15 mouse cellular contexts compared by ENCODE assay signal in genomic region chr11:32615561-32615960, GRCm38 (mm10). TPM values are rescaled to one million over a fixed set of nuclear protein-coding genes. Genes with fewer than 3 reads are reported as not detected.
A peak's percentile ranks its signal among the peaks of the same experiment; 100 is the strongest.
DNase-seq lines count a peak whose midpoint lies in the region; ATAC-seq and TF ChIP-seq lines count a peak whose summit lies in the region.
"Had no signal": no experiment of that assay in that cellular context is flagged by ENCODE, and none has a peak within 500 bp of the region (broad histone marks: within the 10 kb centered on the region; RNA-seq: fewer than 3 reads in every experiment).

No protein-coding gene starts in this region.

- TF ChIP-seq CTCF in brain, embryonic 14.5 days (IDR thresholded peaks at IDR 0.05; ENCODE audit: borderline replicate concordance, extremely low read depth, insufficient read depth, insufficient read length) = no peak

- no peaks in the 10 kb centered on the region for H3K27me3 ChIP-seq in kidney, embryonic 14.5 days (ENCODE audit: control insufficient read depth, insufficient read depth, low read length)
- no peaks in the 10 kb centered on the region for H3K27me3 ChIP-seq in limb, embryonic 11.5 days (ENCODE audit: control insufficient read depth, insufficient read depth, low read length)
- H3K27me3 ChIP-seq: liver, embryonic 12.5 days had no signal

- 19% methylated on average over 11 of the region's 11 CpGs for WGBS in kidney, embryonic 14.5 days
- WGBS in limb, embryonic 11.5 days = 10% methylated on average over 11 of the region's 11 CpGs

- H3K27ac ChIP-seq in kidney, embryonic 14.5 days (ENCODE audit: low read depth, low read length) = no peak overlapping the region
- H3K27ac ChIP-seq in limb, embryonic 11.5 days (replicated peaks; ENCODE audit: low read depth, low read length) = no peak overlapping the region
- H3K27ac ChIP-seq: gastrocnemius, adult 2 months; left cerebral cortex, adult 2 months; liver, embryonic 12.5 days had no signal

- no peak overlapping the region for H3K4me3 ChIP-seq in kidney, embryonic 14.5 days (ENCODE audit: low read length)
- no peak overlapping the region for H3K4me3 ChIP-seq in limb, embryonic 11.5 days (ENCODE audit: low read depth, low read length)
- H3K4me3 ChIP-seq: gastrocnemius, adult 2 months; left cerebral cortex, adult 2 months; liver, embryonic 12.5 days had no signal

- H3K4me1 ChIP-seq in kidney, embryonic 14.5 days (ENCODE audit: control insufficient read depth, insufficient read depth, low read length) = peaks cover 7% of the 10 kb centered on the region; the same call in 1 of the 2 replicates
- peaks cover 19% of the 10 kb centered on the region for H3K4me1 ChIP-seq in limb, embryonic 11.5 days (ENCODE audit: control insufficient read depth, insufficient read depth, low read length)

- no peak for TF ChIP-seq POLR2A in brain, embryonic 14.5 days (IDR thresholded peaks at IDR 0.05; ENCODE audit: borderline replicate concordance, extremely low read depth, insufficient read depth, insufficient read length, poor library complexity, severe bottlenecking)

- DNase-seq in cerebellum, adult 18-20 months = peak; percentile 13 to 36
- DNase-seq in cerebellum, postnatal 10 days = no peak
- no peak for DNase-seq in kidney, postnatal 36 days
- peak; percentile 24 for DNase-seq in brain, embryonic 14.5 days (ENCODE audit: low read depth)
- peak; percentile 47 for DNase-seq in limb, embryonic 11.5 days (ENCODE audit: low spot score)
- DNase-seq in gastrocnemius, adult 8-10 months (ENCODE audit: low spot score in 2 of 2) = no peak
- DNase-seq in right cerebral cortex, adult 2 months (ENCODE audit: low spot score in 2 of 2) = no peak
- DNase-seq: gastrocnemius, adult 2 months; heart, postnatal 14 days; kidney, postnatal 14 days; right cerebral cortex, adult 18-20 months had no signal

- peak; percentile 29; the same call in 1 of the 2 replicates for ATAC-seq in kidney, embryonic 14.5 days (ENCODE audit: low FRiP score, low TSS enrichment)
- no peak; the same call in 1 of the 2 replicates for ATAC-seq in limb, embryonic 11.5 days (ENCODE audit: insufficient number of reproducible peaks, low FRiP score, low TSS enrichment, low read depth)
- ATAC-seq: liver, embryonic 12.5 days had no signal

- no peak overlapping the region for H3K4me2 ChIP-seq in kidney, embryonic 14.5 days (replicated peaks; ENCODE audit: low read depth, low read length)
- peak overlapping the region; percentile 18; the same call in 1 of the 2 replicates for H3K4me2 ChIP-seq in limb, embryonic 11.5 days (ENCODE audit: low read depth, severe bottlenecking)
- H3K4me2 ChIP-seq: liver, embryonic 12.5 days had no signal

- peaks cover 3% of the 10 kb centered on the region; the same call in 1 of the 2 replicates for H3K36me3 ChIP-seq in kidney, embryonic 14.5 days (ENCODE audit: control insufficient read depth, insufficient read depth, low read length)
- H3K36me3 ChIP-seq in limb, embryonic 11.5 days (ENCODE audit: control insufficient read depth, insufficient read depth, low read length) = no peaks in the 10 kb centered on the region; the same call in 1 of the 2 replicates

- H3K9me3 ChIP-seq in kidney, embryonic 14.5 days (ENCODE audit: control insufficient read depth, low read length) = no peaks in the 10 kb centered on the region
- no peaks in the 10 kb centered on the region for H3K9me3 ChIP-seq in limb, embryonic 11.5 days (ENCODE audit: control insufficient read depth, low read length)
- H3K9me3 ChIP-seq: G1E; liver, embryonic 12.5 days had no signal

- no peak overlapping the region for H3K9ac ChIP-seq in kidney, embryonic 14.5 days (ENCODE audit: low read depth, low read length)
- H3K9ac ChIP-seq in limb, embryonic 11.5 days (ENCODE audit: low read length) = no peak overlapping the region
- H3K9ac ChIP-seq: liver, embryonic 12.5 days had no signal

RNA-seq across cellular contexts. Expression of gene Fbxw11, which starts 27.0 kb away (rescaled TPM):
- polyA plus RNA-seq in kidney, embryonic 14.5 days (2014; fragmentation: Nextera tagmentation; extraction: Ambion mirVana) = 40.2 and 85.6 TPM in 2 replicates
- 105 and 106 TPM in 2 replicates for polyA plus RNA-seq in brain, embryonic 14.5 days (2012; rRNA removed)
- polyA plus RNA-seq in limb, embryonic 11.5 days (2014; fragmentation: Nextera tagmentation; extraction: Ambion mirVana) = 89.4 and 92.6 TPM in 2 replicates
- 10 to 100 TPM; 59.8 to 72.7 (median 66.6) TPM for total RNA-seq in gastrocnemius, adult 8-10 months (2022)

Comparison
In these comparisons a context has a peak if more than half of its experiments do, and no peak if none do; other contexts are left out.
1. DNase-seq: peak in cerebellum, adult 18-20 months (2 of 2), brain, embryonic 14.5 days (single experiment) and limb, embryonic 11.5 days (single experiment); none in cerebellum, postnatal 10 days (0 of 2), kidney, postnatal 36 days (0 of 2), gastrocnemius, adult 8-10 months (0 of 2) and right cerebral cortex, adult 2 months (0 of 2).